Mouse (Mus musculus): ENCODE data around the gene Vwa5b2. TPM values are rescaled to one million over a fixed set of nuclear protein-coding genes. Genes with fewer than 3 reads are reported as not detected.

Vwa5b2 gene
- polyA plus RNA-seq, 1 experiment from 2014 or later: 5.5 TPM

DNA sequence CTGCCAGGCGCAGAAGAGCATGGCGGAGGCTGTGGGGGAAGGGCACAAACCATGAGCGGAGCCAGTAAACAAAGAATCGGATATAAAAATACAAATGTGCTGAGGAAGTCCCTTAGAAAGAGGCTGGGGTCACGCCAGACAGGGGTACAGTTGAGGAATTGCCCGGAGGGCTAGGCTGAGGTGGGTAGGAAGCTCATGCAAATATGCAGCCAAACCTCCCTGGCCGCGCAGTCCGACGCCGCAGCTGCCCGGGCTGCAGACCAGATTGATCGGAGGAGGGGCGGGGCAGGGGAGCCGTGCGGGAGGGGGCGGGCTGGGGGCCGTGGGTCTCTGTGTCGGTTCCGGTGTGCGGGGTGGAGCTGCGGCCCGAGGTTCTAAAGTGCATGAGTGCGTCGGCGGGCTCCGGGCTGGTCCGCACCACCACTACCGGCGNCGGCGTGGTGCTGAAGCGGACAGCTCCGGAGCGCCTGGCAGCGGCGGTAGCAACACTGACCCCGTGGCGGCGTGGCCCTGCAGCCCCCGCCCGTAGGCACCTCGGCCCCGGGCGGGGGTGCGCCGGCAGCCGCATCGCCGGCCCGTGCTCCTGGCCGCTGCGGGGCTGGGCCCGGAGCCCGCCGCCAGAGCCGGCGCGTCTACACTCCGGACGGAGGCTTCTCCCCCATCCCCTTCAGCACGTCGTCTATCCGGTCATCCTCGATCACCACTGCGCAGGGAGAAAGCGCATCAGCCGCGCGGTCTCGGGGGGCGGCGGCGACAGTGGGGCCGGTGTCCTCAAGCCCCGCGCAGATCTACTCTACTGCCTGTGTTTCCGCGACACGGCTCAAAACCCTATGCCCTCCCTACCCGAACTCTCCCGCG lies 30.5 kb downstream of the Vwa5b2 start:
- peak overlapping the region; percentile 67 for H3K4me3 ChIP-seq (replicated peaks)
- no peak overlapping the region for H3K27ac ChIP-seq
- H3K9me3 ChIP-seq: no peaks in the 10 kb centered on the region
- no peak overlapping the region for H3K9ac ChIP-seq
- ATAC-seq (ENCODE audit: insufficient read depth, low FRiP score, low read depth): peak; percentile 56; the same call in 1 of the 2 replicates
- peaks cover 24% of the 10 kb centered on the region for H3K4me1 ChIP-seq
- H3K36me3 ChIP-seq: no peaks in the 10 kb centered on the region
- peaks cover 32% of the 10 kb centered on the region for H3K27me3 ChIP-seq (replicated peaks)
- H3K4me2 ChIP-seq: peak overlapping the region; percentile 97
- 3% methylated on average over 81 of the region's 83 CpGs for WGBS

GRCm38 (mm10) chr16:20620399-20620735 lies 31.1 kb downstream of the Vwa5b2 start:
- Histone ChIP-seq H3K4me2 (peak overlapping the region; percentile 97), H3K9me3 (no peaks in the 10 kb centered on the region), H3K4me3 (replicated peaks) (peak overlapping the region; percentile 67), H3K27me3 (replicated peaks) (peaks cover 32% of the 10 kb centered on the region), H3K9ac (no peak overlapping the region), H3K36me3 (no peaks in the 10 kb centered on the region), H3K27ac (no peak overlapping the region), H3K4me1 (peaks cover 24% of the 10 kb centered on the region)
- no peak for ATAC-seq (ENCODE audit: insufficient read depth, low FRiP score, low read depth)
- 3% methylated on average over 9 of the region's 9 CpGs for WGBS

DNA sequence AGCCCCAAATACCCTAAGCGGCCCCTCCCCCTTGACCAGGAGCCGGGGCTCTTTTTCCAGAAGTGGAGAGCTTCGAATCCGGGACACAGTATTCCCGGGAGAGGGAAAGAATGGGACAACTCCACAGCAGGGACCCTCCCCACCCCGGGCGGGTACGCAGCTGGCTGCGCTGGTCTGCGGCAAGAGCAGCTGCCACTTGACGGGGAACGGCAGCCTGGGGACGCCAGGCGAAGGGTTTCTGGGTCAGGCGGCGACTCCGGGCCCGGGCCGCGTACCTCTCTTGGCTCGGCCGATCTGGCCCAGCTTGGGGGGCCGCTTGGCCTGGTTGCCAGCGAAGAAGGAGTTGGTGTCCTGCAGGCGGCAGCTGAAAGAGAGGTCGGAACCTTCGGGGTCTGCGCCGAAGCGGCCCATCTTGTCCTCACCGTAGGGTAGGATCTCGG lies 31.5 kb downstream of the Vwa5b2 start:
- peaks cover 24% of the 10 kb centered on the region for H3K4me1 ChIP-seq
- H3K27me3 ChIP-seq (replicated peaks): peaks cover 32% of the 10 kb centered on the region
- H3K9ac ChIP-seq: peak overlapping the region; percentile 10; the same call in 1 of the 2 replicates
- H3K9me3 ChIP-seq: no peaks in the 10 kb centered on the region
- no peak for ATAC-seq (ENCODE audit: insufficient read depth, low FRiP score, low read depth)
- 0% methylated on average over 32 of the region's 32 CpGs for WGBS
- no peak overlapping the region for H3K27ac ChIP-seq
- H3K4me3 ChIP-seq (replicated peaks): peak overlapping the region; percentile 67
- H3K36me3 ChIP-seq: no peaks in the 10 kb centered on the region
- peak overlapping the region; percentile 97 for H3K4me2 ChIP-seq

DNA sequence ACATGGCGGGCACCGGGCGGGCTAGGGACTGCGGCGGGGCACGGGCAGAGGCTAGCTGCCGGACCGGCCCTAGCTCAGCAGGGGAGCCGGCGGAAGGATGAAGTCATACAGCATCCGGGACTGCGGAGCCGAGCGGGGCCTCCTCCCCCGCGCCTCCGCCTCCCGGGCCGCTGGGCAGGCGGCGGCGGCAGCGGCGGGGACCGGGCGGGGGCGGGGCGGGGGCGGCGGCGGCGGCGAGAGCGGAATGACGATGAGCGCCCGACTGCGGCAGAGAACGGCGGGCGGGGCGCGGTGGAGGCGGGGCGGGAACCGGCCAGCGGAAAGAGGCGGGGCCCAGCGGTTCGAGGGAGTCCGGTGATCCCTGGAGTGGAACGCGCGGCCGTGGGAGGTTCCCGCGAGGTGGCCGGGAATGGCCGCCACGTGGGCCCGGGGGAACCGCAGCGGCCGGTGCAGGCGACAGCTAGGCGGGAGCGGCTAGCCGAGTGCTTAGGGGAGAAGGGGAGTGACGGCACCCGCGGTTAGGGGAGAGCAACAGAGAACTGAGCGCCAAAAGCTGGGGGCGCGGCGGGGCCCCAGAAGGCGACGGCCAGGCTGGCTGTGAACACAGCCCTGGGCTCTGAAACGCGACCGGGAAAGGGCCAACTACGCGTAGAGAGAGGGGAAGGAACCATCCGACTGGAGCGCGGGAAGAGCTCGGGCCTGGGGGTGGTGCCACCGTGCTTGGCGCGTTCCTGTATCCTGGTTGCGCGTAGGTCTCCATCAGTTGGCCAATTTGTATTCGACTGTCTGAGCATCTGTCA lies 32.1 kb downstream of the Vwa5b2 start, which contains the start of gene Camk2n2:
TSS of gene Camk2n2 (minus strand) at position 97 of the 800 bp plus-strand sequence.
- H3K4me2 ChIP-seq: peak within 1 kb of the TSS; percentile 97
- ATAC-seq (ENCODE audit: insufficient read depth, low FRiP score, low read depth): peak; percentile 50; the same call in 1 of the 2 replicates
- peak within 1 kb of the TSS; percentile 14; the same call in 1 of the 2 replicates for H3K27ac ChIP-seq
- 1% methylated on average over 71 of the region's 92 CpGs for WGBS
- H3K4me1 ChIP-seq: peaks cover 24% of the 10 kb centered on the region
- peak within 1 kb of the TSS; percentile 45; the same call in 1 of the 2 replicates for H3K9ac ChIP-seq
- H3K9me3 ChIP-seq: no peaks in the 10 kb centered on the region
- peak within 1 kb of the TSS; percentile 67 for H3K4me3 ChIP-seq (replicated peaks)
- no peaks in the 10 kb centered on the region for H3K36me3 ChIP-seq
- H3K27me3 ChIP-seq (replicated peaks): peaks cover 32% of the 10 kb centered on the region

GRCm38 (mm10) chr16:20621991-20622685 lies 32.9 kb downstream of the Vwa5b2 start:
- 0 out of 2 replicates have a peak overlapping the region, but pooled peaks have one; percentile 14 for H3K27ac ChIP-seq
- H3K9ac ChIP-seq: 0 out of 2 replicates have a peak overlapping the region, but pooled peaks have one; percentile 20
- H3K4me3 ChIP-seq (replicated peaks): peak overlapping the region; percentile 67
- peaks cover 32% of the 10 kb centered on the region for H3K27me3 ChIP-seq (replicated peaks)
- ATAC-seq (ENCODE audit: insufficient read depth, low FRiP score, low read depth): peak; percentile 28; the same call in 1 of the 2 replicates
- peak overlapping the region; percentile 97 for H3K4me2 ChIP-seq
- no peaks in the 10 kb centered on the region for H3K9me3 ChIP-seq
- WGBS: under 1% methylated on average over 37 of the region's 37 CpGs
- no peaks in the 10 kb centered on the region for H3K36me3 ChIP-seq
- H3K4me1 ChIP-seq: peaks cover 24% of the 10 kb centered on the region

- H3K36me3 ChIP-seq: no peaks in the 10 kb centered on the region
- no peaks in the 10 kb centered on the region for H3K9me3 ChIP-seq
- no peak overlapping the region for H3K4me3 ChIP-seq (replicated peaks)
- peaks cover 24% of the 10 kb centered on the region for H3K4me1 ChIP-seq
- no peak overlapping the region for H3K9ac ChIP-seq
- 52% methylated on average over 2 of the region's 2 CpGs for whole genome bisulfite sequencing
- H3K27me3 ChIP-seq (replicated peaks): peaks cover 32% of the 10 kb centered on the region
- ATAC-seq (ENCODE audit: insufficient read depth, low FRiP score, low read depth): no peak
- no peak overlapping the region for H3K27ac ChIP-seq
- H3K4me2 ChIP-seq: no peak overlapping the region
These were observed 33.9 kb downstream of the Vwa5b2 start for GRCm38 (mm10) chr16:20623211-20623610.

GRCm38 (mm10) chr16:20628871-20629391 lies 39.7 kb downstream of the Vwa5b2 start:
- no peak for ATAC-seq (ENCODE audit: insufficient read depth, low FRiP score, low read depth)
- H3K36me3 ChIP-seq: no peaks in the 10 kb centered on the region
- no peak overlapping the region for H3K4me2 ChIP-seq
- WGBS: 54% methylated on average over 11 of the region's 11 CpGs
- H3K9me3 ChIP-seq: no peaks in the 10 kb centered on the region
- H3K27ac ChIP-seq: no peak overlapping the region
- H3K4me3 ChIP-seq (replicated peaks): no peak overlapping the region
- H3K27me3 ChIP-seq (replicated peaks): peaks cover 12% of the 10 kb centered on the region; the same call in 1 of the 2 replicates
- H3K9ac ChIP-seq: no peak overlapping the region
- H3K4me1 ChIP-seq: peaks cover 8% of the 10 kb centered on the region; the same call in 1 of the 2 replicates

DNA sequence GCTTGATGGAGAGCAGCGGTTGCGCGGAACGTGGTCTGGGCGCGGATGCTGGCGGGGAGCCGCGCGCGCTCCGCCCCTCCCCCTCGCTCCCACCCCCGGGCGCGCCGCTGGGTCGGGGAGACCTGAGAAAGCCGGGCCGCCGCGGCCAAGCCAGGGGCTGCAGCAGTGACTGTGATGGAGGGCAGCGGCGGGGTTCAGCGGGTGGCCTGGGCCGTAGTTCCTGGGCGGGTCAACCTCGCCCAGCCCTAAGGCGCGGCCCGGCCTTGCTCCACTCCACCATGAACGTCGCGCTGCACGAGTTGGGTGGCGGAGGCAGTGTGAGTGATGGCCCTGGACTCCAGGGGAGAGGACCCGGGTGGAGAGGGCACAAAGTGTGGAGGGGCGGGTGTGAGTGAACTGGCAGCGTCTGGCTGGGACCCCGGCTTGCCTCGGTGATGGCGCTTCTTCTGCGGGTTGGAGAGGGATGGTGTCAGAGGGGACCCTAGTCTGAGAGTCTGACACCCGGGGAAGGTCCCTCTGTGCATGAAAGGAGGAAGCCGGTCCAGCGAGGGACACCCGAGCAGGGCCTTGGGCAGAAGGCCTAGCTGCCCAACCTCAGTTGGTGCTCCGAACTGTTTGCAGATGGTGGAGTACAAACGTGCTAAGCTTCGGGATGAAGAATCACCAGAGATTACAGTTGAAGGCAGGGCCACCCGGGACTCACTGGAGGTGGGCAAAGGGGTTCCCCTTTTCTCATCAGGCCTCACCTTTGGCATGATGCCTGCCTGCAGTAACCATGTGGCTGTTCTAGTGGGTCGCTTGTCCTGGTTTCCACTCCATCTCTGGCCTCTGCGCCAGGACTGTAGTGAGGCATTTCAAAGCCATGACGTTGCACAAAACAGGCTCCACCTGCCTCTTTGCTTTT lies 40.7 kb downstream of the Vwa5b2 start, which contains the start of gene Ece2:
TSS of gene Ece2 (plus strand) at position 98 of the 904 bp plus-strand sequence.
- 6% methylated on average over 50 of the region's 54 CpGs for WGBS
- Histone ChIP-seq H3K9ac (peak within 1 kb of the TSS; percentile 52; the same call in 1 of the 2 replicates), H3K36me3 (no peaks in the 10 kb centered on the region), H3K4me3 (replicated peaks) (peak within 1 kb of the TSS; percentile 51), H3K4me2 (peak within 1 kb of the TSS; percentile 95), H3K27me3 (replicated peaks) (peaks cover 12% of the 10 kb centered on the region; the same call in 1 of the 2 replicates), H3K9me3 (no peaks in the 10 kb centered on the region), H3K27ac (no peak within 1 kb of the TSS), H3K4me1 (peaks cover 8% of the 10 kb centered on the region; the same call in 1 of the 2 replicates)
- peak; percentile 27; the same call in 1 of the 2 replicates for ATAC-seq (ENCODE audit: insufficient read depth, low FRiP score, low read depth)

DNA sequence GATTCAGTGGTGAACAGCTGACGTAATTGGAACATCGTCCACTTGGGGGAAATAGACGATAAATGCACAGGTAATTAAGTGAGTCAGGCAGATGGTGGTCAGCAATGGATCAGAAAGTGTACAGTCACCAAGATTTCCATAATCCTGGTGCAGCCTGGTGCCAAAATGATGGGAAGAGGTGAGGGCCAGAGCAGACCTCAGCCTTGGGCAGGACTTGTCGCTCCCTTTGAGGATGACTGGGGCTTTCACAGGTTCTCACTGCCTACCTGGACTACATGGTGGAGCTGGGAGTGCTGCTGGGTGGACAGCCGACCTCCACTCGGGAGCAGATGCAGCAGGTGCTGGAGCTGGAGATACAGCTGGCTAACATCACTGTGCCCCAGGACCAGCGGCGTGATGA lies 48.1 kb downstream of the Vwa5b2 start:
- Histone ChIP-seq H3K9ac (no peak overlapping the region), H3K4me1 (no peaks in the 10 kb centered on the region), H3K27me3 (replicated peaks) (no peaks in the 10 kb centered on the region), H3K36me3 (no peaks in the 10 kb centered on the region), H3K4me3 (replicated peaks) (no peak overlapping the region), H3K4me2 (no peak overlapping the region), H3K9me3 (no peaks in the 10 kb centered on the region), H3K27ac (no peak overlapping the region)
- ATAC-seq (ENCODE audit: insufficient read depth, low FRiP score, low read depth): no peak
- 68% methylated on average over 8 of the region's 8 CpGs for WGBS

GRCm38 (mm10) chr16:20638367-20638766 lies 49.1 kb downstream of the Vwa5b2 start:
- no peaks in the 10 kb centered on the region for H3K4me1 ChIP-seq
- no peak overlapping the region for H3K9ac ChIP-seq
- no peak for ATAC-seq (ENCODE audit: insufficient read depth, low FRiP score, low read depth)
- no peaks in the 10 kb centered on the region for H3K36me3 ChIP-seq
- no peak overlapping the region for H3K27ac ChIP-seq
- no peaks in the 10 kb centered on the region for H3K9me3 ChIP-seq
- no peak overlapping the region for H3K4me3 ChIP-seq (replicated peaks)
- 77% methylated on average over 8 of the region's 8 CpGs for WGBS
- H3K27me3 ChIP-seq (replicated peaks): no peaks in the 10 kb centered on the region
- no peak overlapping the region for H3K4me2 ChIP-seq

All from stomach, embryonic 15.5 days (tissue).